Mouse (Mus musculus) frontal cortex, postnatal 14 days (tissue): ENCODE measurements around the gene Tmc5.

ENCODE experiments used
- DNase-seq, 2 experiments: peaks; one replicate each; pipeline ENCODE4 v3.0.0; 2022; ENCODE audit warnings: low spot score in 2 of 2

Gene Tmc5

GRCm38 (mm10) chr7:118597201-118597600 is at the start of gene Tmc5:
TSS of gene Tmc5 (plus strand) at chr7:118597297.
- DNase-seq, result no peak

GRCm38 (mm10) chr7:118547451-118547850 is 49.6 kb upstream of the Tmc5 start:
- DNase-seq, result no peak

- no peak for DNase-seq
Observed at GRCm38 (mm10) chr7:118553881-118554280, 43.2 kb upstream of the Tmc5 start.

GRCm38 (mm10) chr7:118554290-118554689 is 42.8 kb upstream of the Tmc5 start:
- DNase-seq, result no peak

GRCm38 (mm10) chr7:118569121-118569543 is 28.0 kb upstream of the Tmc5 start:
- DNase-seq, result no peak

- DNase-seq, result no peak
Observed at GRCm38 (mm10) chr7:118571350-118571749, 25.7 kb upstream of the Tmc5 start.

- DNase-seq, result no peak
Observed at GRCm38 (mm10) chr7:118572039-118572438, 25.1 kb upstream of the Tmc5 start.

GRCm38 (mm10) chr7:118578269-118578668 is 18.8 kb upstream of the Tmc5 start:
- no peak for DNase-seq

GRCm38 (mm10) chr7:118579938-118580337 is 17.2 kb upstream of the Tmc5 start:
- DNase-seq, result no peak

GRCm38 (mm10) chr7:118583821-118584220 is 13.3 kb upstream of the Tmc5 start:
- DNase-seq, result no peak

- DNase-seq, result peak; percentile 54 to 81
Observed at GRCm38 (mm10) chr7:118584257-118584907, 12.7 kb upstream of the Tmc5 start, which contains the start of gene Tmc7. TSS of gene Tmc7 (minus strand) at chr7:118584736.

- no peak for DNase-seq
Observed at GRCm38 (mm10) chr7:118584926-118585325, 12.2 kb upstream of the Tmc5 start.

GRCm38 (mm10) chr7:118585856-118586255 is 11.2 kb upstream of the Tmc5 start:
- DNase-seq, result no peak

- no peak for DNase-seq
Observed at GRCm38 (mm10) chr7:118590726-118591305, 6.3 kb upstream of the Tmc5 start.

GRCm38 (mm10) chr7:118592146-118592545 is 5.0 kb upstream of the Tmc5 start:
- no peak for DNase-seq

- DNase-seq, result peak; percentile 58 to 80
Observed at GRCm38 (mm10) chr7:118593567-118594407, 3.3 kb upstream of the Tmc5 start.

- DNase-seq, result no peak
Observed at GRCm38 (mm10) chr7:118594611-118595010, 2.5 kb upstream of the Tmc5 start.

GRCm38 (mm10) chr7:118595228-118595627 is 1.9 kb upstream of the Tmc5 start:
- DNase-seq, result peak; percentile 83 to 91

- DNase-seq, result no peak
Observed at GRCm38 (mm10) chr7:118596271-118596670, 826 bp upstream of the Tmc5 start.

GRCm38 (mm10) chr7:118599954-118600631 is 3.0 kb downstream of the Tmc5 start:
- no peak for DNase-seq

GRCm38 (mm10) chr7:118604842-118605241 is 7.7 kb downstream of the Tmc5 start:
- DNase-seq, result no peak

- DNase-seq, result no peak
Observed at GRCm38 (mm10) chr7:118609815-118610214, 12.7 kb downstream of the Tmc5 start.
